Mouse (Mus musculus) liver, embryonic 13.5 days (tissue): ENCODE results near the gene Klre1. TPM values are rescaled to one million over a fixed set of nuclear protein-coding genes. Genes with fewer than 3 reads are reported as not detected.
"Not testable (repeated sequence)": the region's sequence is repeated elsewhere in the genome, so short reads cannot be mapped to it uniquely, and the experiment has no call there.

ENCODE experiments used
- ATAC-seq: fragments of 200-750 bp; cut with Nextera tagmentation; 2 replicates; pipeline ENCODE4 v1.8.0; 2017; ENCODE audit warnings: low read depth, mild to moderate bottlenecking, moderate number of reproducible peaks, moderate library complexity
- DNase-seq: peaks from one replicate; pipeline ENCODE4 v3.0.0; 2022
- H3K27ac ChIP-seq: fragments of 300-500 bp; sonication (generic); 2 replicates; pipeline ENCODE4 v1.5.1; 2015; ENCODE audit warnings: moderate library complexity, mild to moderate bottlenecking, inconsistent platforms
- H3K27me3 ChIP-seq: fragments of 300-500 bp; sonication (generic); 2 replicates; pipeline ENCODE4 v1.6.1; 2015; ENCODE audit warnings: mild to moderate bottlenecking, inconsistent platforms
- H3K36me3 ChIP-seq: fragments of 300-500 bp; sonication (generic); 2 replicates; pipeline ENCODE4 v1.6.1; 2015; ENCODE audit warnings: mild to moderate bottlenecking, inconsistent platforms
- H3K4me1 ChIP-seq: fragments of 300-500 bp; sonication (generic); replicated peaks from 2 replicates; pipeline ENCODE4 v1.6.1; 2015; ENCODE audit warnings: inconsistent platforms
- H3K4me2 ChIP-seq: fragments of 300-500 bp; sonication (generic); 2 replicates; pipeline ENCODE4 v1.6.1; 2015; ENCODE audit warnings: inconsistent platforms, mild to moderate bottlenecking, moderate library complexity
- H3K4me3 ChIP-seq: fragments of 300-500 bp; sonication (generic); replicated peaks from 2 replicates; pipeline ENCODE4 v1.5.1; 2015; ENCODE audit warnings: mild to moderate bottlenecking, inconsistent platforms
- H3K9ac ChIP-seq: fragments of 300-500 bp; sonication (generic); 2 replicates; pipeline ENCODE4 v1.6.1; 2015; ENCODE audit warnings: mild to moderate bottlenecking, inconsistent platforms
- H3K9me3 ChIP-seq: fragments of 300-500 bp; sonication (generic); replicated peaks from 2 replicates; pipeline ENCODE4 v1.6.1; 2016; ENCODE audit warnings: inconsistent platforms
- WGBS: fragments of 180-500 bp; shearing (Covaris S2); methylation state at CpG from one replicate; pipeline ENCODE4 v1.1.7; 2015; ENCODE audit not compliant: insufficient replicate concordance; 5-methylcytosine and 5-hydroxymethylcytosine counted together
- polyA plus RNA-seq: library from polyadenylated mRNA; unstranded; fragments of >200 nt; fragmentation: Nextera tagmentation; extraction: Ambion mirVana; gene quantifications from 2 replicates; pipeline ENCODE4 v1.2.1, GENCODE M21; 2015

Gene Klre1
- polyA plus RNA-seq, 1 experiment from 2014 or later = not detected

GRCm38 (mm10) chr6:129591508-129591907 lies 13.8 kb downstream of the Klre1 start, which contains the start of gene Klrd1:
Klrd1 (plus strand) TSS chr6:129591782.
- H3K9me3 ChIP-seq = no peaks in the 10 kb centered on the region
- no peak within 1 kb of the TSS for H3K27ac ChIP-seq
- H3K27me3 ChIP-seq = no peaks in the 10 kb centered on the region
- WGBS = 20% methylated on average over 3 of the region's 3 CpGs
- H3K9ac ChIP-seq = no peak within 1 kb of the TSS
- H3K36me3 ChIP-seq = no peaks in the 10 kb centered on the region
- H3K4me2 ChIP-seq = no peak within 1 kb of the TSS
- H3K4me1 ChIP-seq = no peaks in the 10 kb centered on the region
- no peak for DNase-seq
- no peak within 1 kb of the TSS for H3K4me3 ChIP-seq
- no peak for ATAC-seq

GRCm38 (mm10) chr6:129608372-129608771 lies 30.7 kb downstream of the Klre1 start:
- Histone ChIP-seq H3K27me3 (no peaks in the 10 kb centered on the region), H3K36me3 (no peaks in the 10 kb centered on the region), H3K4me1 (no peaks in the 10 kb centered on the region), H3K27ac (no peak overlapping the region), H3K9me3 (no peaks in the 10 kb centered on the region), H3K4me2 (no peak overlapping the region), H3K9ac (no peak overlapping the region), H3K4me3 (no peak overlapping the region)
- DNase-seq = no peak
- no peak for ATAC-seq

GRCm38 (mm10) chr6:129623735-129624134 lies 46.0 kb downstream of the Klre1 start, which contains the start of gene Klrk1:
Klrk1 (minus strand) TSS chr6:129623864.
- ATAC-seq = no peak
- WGBS = 50% methylated on average over 4 of the region's 4 CpGs
- Histone ChIP-seq H3K27ac (no peak within 1 kb of the TSS), H3K9me3 (no peaks in the 10 kb centered on the region), H3K4me3 (no peak within 1 kb of the TSS), H3K4me2 (no peak within 1 kb of the TSS), H3K4me1 (no peaks in the 10 kb centered on the region), H3K27me3 (no peaks in the 10 kb centered on the region), H3K36me3 (no peaks in the 10 kb centered on the region), H3K9ac (no peak within 1 kb of the TSS)
- DNase-seq = no peak

GRCm38 (mm10) chr6:129631046-129631445 lies 53.3 kb downstream of the Klre1 start:
- 44% methylated on average over 2 of the region's 2 CpGs for WGBS
- not testable (repeated sequence) for H3K4me3 ChIP-seq, H3K9ac ChIP-seq, H3K9me3 ChIP-seq, H3K36me3 ChIP-seq, DNase-seq, H3K4me2 ChIP-seq, H3K4me1 ChIP-seq, H3K27me3 ChIP-seq, H3K27ac ChIP-seq, ATAC-seq

Other genes with a start within 250 kb of the Klre1 start
- not detected in 2 replicates for gene 4922502D21Rik, start 246.1 kb upstream of the Klre1 start, polyA plus RNA-seq
- gene Clec12a, start 235.2 kb upstream of the Klre1 start, polyA plus RNA-seq = 5.7 and 7.0 TPM in 2 replicates
- gene Clec12b, start 192.0 kb upstream of the Klre1 start, polyA plus RNA-seq = 0.09 TPM in 1 of 2 replicates, not detected in the other
- 27.1 and 31.4 TPM in 2 replicates for gene Clec1b, start 180.6 kb upstream of the Klre1 start, polyA plus RNA-seq
- gene Clec9a, start 169.0 kb upstream of the Klre1 start, polyA plus RNA-seq = 0.13 and 0.17 TPM in 2 replicates
- 0.19 and 0.37 TPM in 2 replicates for gene Clec1a, start 125.9 kb upstream of the Klre1 start, polyA plus RNA-seq
- gene Olr1, start 70.7 kb upstream of the Klre1 start, polyA plus RNA-seq = 0.65 and 0.95 TPM in 2 replicates
- gene Tmem52b, start 65.3 kb upstream of the Klre1 start, polyA plus RNA-seq = not detected in 2 replicates
- 35.4 and 38.3 TPM in 2 replicates for gene Gabarapl1, start 44.7 kb upstream of the Klre1 start, polyA plus RNA-seq
- 0.27 and 0.48 TPM in 2 replicates for gene Klrd1, start 13.9 kb downstream of the Klre1 start, polyA plus RNA-seq
- gene Klrk1, start 46.0 kb downstream of the Klre1 start, polyA plus RNA-seq = 0.25 and 0.32 TPM in 2 replicates
- not detected in 2 replicates for gene Klrc3, start 65.4 kb downstream of the Klre1 start, polyA plus RNA-seq
- gene Klrc2, start 82.8 kb downstream of the Klre1 start, polyA plus RNA-seq = not detected in 2 replicates
- gene Klrc1, start 101.1 kb downstream of the Klre1 start, polyA plus RNA-seq = not detected in 2 replicates
- not detected in 2 replicates for gene Klri1, start 139.2 kb downstream of the Klre1 start, polyA plus RNA-seq
- gene Klri2, start 162.6 kb downstream of the Klre1 start, polyA plus RNA-seq = not detected in 2 replicates
- not detected in 2 replicates for gene Gm156, start 206.4 kb downstream of the Klre1 start, polyA plus RNA-seq